Mouse (Mus musculus) left cerebral cortex, postnatal 25 days (tissue): ENCODE data around the gene Chrna5. TPM values are rescaled to one million over a fixed set of nuclear protein-coding genes. Genes with fewer than 3 reads are reported as not detected.

ENCODE experiments used
- total RNA-seq, 2 experiments: library from RNA; stranded (reverse); gene quantifications; 2 replicates each; pipeline ENCODE4 v1.2.3; 2021

The Chrna5 gene
- total RNA-seq, 2 experiments from 2014 or later: 2.8 to 3.3 TPM

Other genes with a start within 250 kb of the Chrna5 start
- 10 to 100 TPM; 53.9 to 59.2 TPM for gene Wdr61, start 246.4 kb upstream of the Chrna5 start, total RNA-seq
- 1 to 10 TPM; 1.7 to 3.4 TPM for gene Crabp1, start 216.1 kb upstream of the Chrna5 start, total RNA-seq
- 10 to 100 TPM; 53.4 to 54.9 TPM for gene Ireb2, start 117.1 kb upstream of the Chrna5 start, total RNA-seq
- 1 to 10 TPM; 1.5 to 1.7 TPM for gene Hykk, start 63.6 kb upstream of the Chrna5 start, total RNA-seq
- gene Psma4, start 30.1 kb upstream of the Chrna5 start, total RNA-seq: 100 to 1,000 TPM; 115 to 122 TPM
- gene AY074887, start 29.9 kb upstream of the Chrna5 start, total RNA-seq: not detected
- under 1 TPM; 0.66 to 0.76 TPM for gene Chrna3, start 45.7 kb downstream of the Chrna5 start, total RNA-seq
- gene Chrnb4, start 67.9 kb downstream of the Chrna5 start, total RNA-seq: under 1 TPM in 1 of 2 experiments, not detected in 1; 0.11 TPM
- gene Ube2q2, start 168.0 kb downstream of the Chrna5 start, total RNA-seq: 10 to 100 TPM; 64.0 to 65.5 TPM
- 10 to 100 TPM; 38.7 to 44.2 TPM for gene Fbxo22, start 228.0 kb downstream of the Chrna5 start, total RNA-seq